Mouse (Mus musculus): Measurements from ENCODE around the gene Med20. TPM values are rescaled to one million over a fixed set of nuclear protein-coding genes. Genes with fewer than 3 reads are reported as not detected.
"Not testable (repeated sequence)": the region's sequence is repeated elsewhere in the genome, so short reads cannot be mapped to it uniquely, and the experiment has no call there.

Med20 gene
- polyA plus RNA-seq, 1 experiment from 2014 or later = 39.8 TPM

DNA sequence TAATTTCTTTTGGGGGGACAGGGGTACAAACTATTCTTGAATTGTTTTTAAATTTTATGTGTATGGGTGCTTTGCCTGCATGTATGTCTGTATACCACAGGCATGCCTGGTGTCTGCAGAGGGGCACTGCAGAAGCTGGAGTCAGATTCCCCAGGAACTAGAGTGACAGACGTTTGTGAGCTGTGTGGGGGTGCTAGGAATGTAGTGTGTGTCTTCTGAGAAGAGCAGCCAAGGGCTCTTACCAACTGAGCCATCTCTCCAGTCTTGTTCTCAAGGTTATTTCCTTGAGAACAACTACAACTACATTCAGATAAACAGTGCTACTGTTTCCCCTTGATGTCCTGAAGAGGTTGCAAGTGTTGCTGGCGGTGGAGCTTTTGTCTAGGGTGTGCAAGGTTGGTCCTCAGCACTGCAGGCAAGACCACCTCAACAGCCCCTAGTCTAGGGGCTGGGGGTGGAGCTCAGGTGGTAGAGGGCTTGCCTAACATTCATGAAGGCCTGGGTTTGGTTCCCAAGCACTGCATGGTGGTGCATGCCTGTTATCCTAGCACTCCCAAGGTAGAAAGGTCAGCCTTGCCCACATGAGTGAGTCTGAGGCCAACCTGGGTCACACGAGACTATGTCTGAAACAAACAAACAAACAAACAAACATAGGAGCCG, 20.9 kb downstream of the Med20 start:
- 55% methylated on average over 4 of the region's 4 CpGs for WGBS
- H3K9me3 ChIP-seq = no peaks in the 10 kb centered on the region
- no peak overlapping the region for H3K9ac ChIP-seq
- 0 out of 2 replicates have a peak overlapping the region, but pooled peaks have one; percentile 33 for H3K27ac ChIP-seq
- H3K4me1 ChIP-seq (replicated peaks) = peaks cover 9% of the 10 kb centered on the region
- no peaks in the 10 kb centered on the region for H3K36me3 ChIP-seq
- ATAC-seq = no peak
- H3K4me2 ChIP-seq (replicated peaks) = peak overlapping the region; percentile 20; the same call in 1 of the 2 replicates
- no peaks in the 10 kb centered on the region for H3K27me3 ChIP-seq (replicated peaks)
- no peak overlapping the region for H3K4me3 ChIP-seq (replicated peaks)

DNA sequence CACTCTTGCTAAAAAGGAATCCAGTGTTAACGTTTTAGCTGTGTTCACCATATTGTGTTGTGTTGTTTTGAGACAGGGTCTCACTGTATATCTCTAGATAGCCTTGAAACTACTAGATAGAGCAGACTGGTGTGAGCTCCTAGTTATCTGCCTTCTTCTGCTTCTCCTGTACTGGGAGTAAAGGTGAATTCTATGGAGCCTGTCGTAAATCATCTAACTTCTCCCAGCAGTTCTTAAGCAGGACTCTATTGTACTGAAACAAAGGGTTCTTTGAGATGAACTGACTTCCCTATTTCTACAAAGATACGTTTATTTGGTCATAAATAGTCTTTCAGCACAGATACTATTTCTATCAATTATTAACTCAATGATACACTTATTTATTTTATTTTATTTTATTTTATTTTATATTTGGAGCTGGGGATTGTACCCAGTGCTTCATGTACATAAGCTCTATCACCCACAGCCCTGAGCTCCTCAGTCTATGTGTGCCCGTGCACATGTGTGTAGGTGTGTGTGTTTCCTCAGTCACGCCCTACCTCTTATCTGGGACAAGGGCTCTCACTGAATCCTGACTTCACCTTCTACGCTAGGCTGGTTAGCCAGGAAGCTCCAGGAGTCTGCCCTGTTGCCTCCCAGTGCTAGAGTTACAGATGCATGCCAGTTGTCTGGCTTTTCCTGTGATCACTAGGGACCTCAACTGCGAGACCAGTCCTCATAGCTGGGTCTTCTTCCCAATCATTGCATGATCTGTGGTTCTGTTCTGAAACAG, 22.8 kb downstream of the Med20 start:
- ATAC-seq = peak; percentile 79
- no peak overlapping the region for H3K4me2 ChIP-seq (replicated peaks)
- no peaks in the 10 kb centered on the region for H3K36me3 ChIP-seq
- H3K4me3 ChIP-seq (replicated peaks) = no peak overlapping the region
- H3K9ac ChIP-seq = no peak overlapping the region
- no peaks in the 10 kb centered on the region for H3K9me3 ChIP-seq
- H3K27me3 ChIP-seq (replicated peaks) = no peaks in the 10 kb centered on the region
- H3K27ac ChIP-seq = peak overlapping the region; percentile 71
- 58% methylated on average over 7 of the region's 7 CpGs for WGBS
- peaks cover 9% of the 10 kb centered on the region for H3K4me1 ChIP-seq (replicated peaks)

DNA sequence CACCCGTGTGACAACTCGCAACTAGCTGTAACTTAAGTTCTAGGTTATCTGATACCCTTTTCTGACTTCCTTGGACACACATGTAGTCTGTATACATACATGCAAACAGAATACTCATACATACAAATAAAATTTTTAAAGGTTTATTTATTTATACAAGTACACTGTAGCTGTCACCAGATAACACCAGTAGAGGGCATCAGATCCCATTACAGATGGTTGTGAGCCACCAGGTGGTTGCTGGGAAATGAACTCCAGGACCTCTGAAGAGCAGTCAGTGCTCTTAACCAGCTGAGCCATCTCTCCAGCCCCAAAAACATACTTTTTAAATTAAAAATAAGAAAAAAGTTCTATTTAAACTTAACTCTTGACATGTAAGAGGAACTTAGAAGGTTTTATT, 31.6 kb downstream of the Med20 start:
- Histone ChIP-seq H3K36me3 (no peaks in the 10 kb centered on the region), H3K27me3 (replicated peaks) (no peaks in the 10 kb centered on the region), H3K4me2 (replicated peaks) (no peak overlapping the region), H3K9ac (no peak overlapping the region), H3K9me3 (no peaks in the 10 kb centered on the region), H3K4me3 (replicated peaks) (no peak overlapping the region), H3K4me1 (replicated peaks) (no peaks in the 10 kb centered on the region), H3K27ac (no peak overlapping the region)
- WGBS = 85% methylated on average over 2 of the region's 2 CpGs
- no peak for ATAC-seq

DNA sequence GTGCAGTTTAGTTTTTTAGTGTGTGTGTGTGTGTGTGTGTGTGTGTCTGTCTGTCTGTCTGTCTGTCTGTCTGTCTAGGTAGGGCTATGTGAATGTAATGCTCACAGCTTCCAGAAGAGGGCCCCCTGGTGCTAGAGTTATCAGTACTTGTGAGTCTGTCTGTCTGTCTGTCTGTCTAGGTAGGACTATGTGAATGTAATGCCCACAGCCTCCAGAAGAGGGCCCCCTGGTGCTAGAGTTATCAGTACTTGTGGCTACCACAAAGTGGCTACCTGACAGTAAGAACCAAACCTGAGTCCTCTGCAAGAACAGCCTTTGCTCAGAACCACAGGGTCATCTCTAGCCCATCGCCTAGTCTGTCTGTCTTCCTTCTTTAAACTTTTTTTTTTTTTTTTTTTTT, 35.3 kb downstream of the Med20 start:
- no peak overlapping the region for H3K9ac ChIP-seq
- no peak for ATAC-seq
- no peaks in the 10 kb centered on the region for H3K27me3 ChIP-seq (replicated peaks)
- WGBS = 100% methylated on average over 1 of the region's 1 CpGs
- H3K27ac ChIP-seq = no peak overlapping the region
- no peaks in the 10 kb centered on the region for H3K9me3 ChIP-seq
- no peaks in the 10 kb centered on the region for H3K36me3 ChIP-seq
- no peak overlapping the region for H3K4me2 ChIP-seq (replicated peaks)
- no peak overlapping the region for H3K4me3 ChIP-seq (replicated peaks)
- no peaks in the 10 kb centered on the region for H3K4me1 ChIP-seq (replicated peaks)

DNA sequence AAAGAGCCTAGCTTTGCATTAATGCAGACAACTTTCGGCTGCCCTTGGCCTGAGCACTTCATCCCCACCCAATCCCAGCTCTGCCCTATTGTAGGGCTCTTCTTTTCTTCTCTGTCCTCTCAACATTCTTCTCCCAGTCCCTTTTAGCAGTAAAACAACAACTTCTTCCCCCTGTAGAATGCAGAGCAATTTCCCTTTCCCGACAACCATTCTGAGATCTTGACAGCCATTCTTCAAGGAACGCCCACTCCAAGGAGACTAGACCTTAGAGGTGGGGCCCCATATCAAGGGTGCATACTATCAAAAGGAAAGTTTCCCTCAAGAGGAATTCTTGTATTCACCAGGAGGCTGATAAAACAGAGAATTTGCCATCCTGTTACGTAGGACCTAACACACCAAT, 37.6 kb downstream of the Med20 start:
- Histone ChIP-seq H3K9ac (no peak overlapping the region), H3K36me3 (no peaks in the 10 kb centered on the region), H3K4me3 (replicated peaks) (no peak overlapping the region), H3K27ac (no peak overlapping the region), H3K9me3 (no peaks in the 10 kb centered on the region), H3K4me2 (replicated peaks) (no peak overlapping the region), H3K4me1 (replicated peaks) (no peaks in the 10 kb centered on the region), H3K27me3 (replicated peaks) (no peaks in the 10 kb centered on the region)
- WGBS = 70% methylated on average over 4 of the region's 4 CpGs
- ATAC-seq = no peak

DNA sequence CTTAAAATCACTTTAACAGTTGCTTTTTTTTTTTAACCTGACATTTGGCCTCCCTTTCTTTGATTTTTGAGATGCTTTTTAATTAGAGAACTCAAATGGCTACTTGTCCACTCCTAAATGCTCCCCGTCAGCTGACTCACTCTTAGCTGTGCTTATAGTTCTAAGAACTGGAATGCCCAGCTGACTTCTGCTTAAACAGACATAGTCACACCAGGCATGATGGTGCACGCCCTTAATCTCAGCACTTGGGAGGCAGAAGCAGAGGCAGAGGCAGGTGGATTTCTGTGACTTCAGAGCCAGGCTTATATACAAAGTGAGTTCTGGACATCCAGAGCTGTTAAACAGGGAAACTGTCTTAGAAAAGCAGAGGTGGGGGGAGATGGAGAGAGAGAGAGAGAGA, 40.6 kb downstream of the Med20 start:
- no peak for ATAC-seq
- no peak overlapping the region for H3K9ac ChIP-seq
- WGBS = 84% methylated on average over 2 of the region's 2 CpGs
- no peaks in the 10 kb centered on the region for H3K4me1 ChIP-seq (replicated peaks)
- H3K27me3 ChIP-seq (replicated peaks) = no peaks in the 10 kb centered on the region
- H3K4me2 ChIP-seq (replicated peaks) = no peak overlapping the region
- H3K36me3 ChIP-seq = no peaks in the 10 kb centered on the region
- H3K9me3 ChIP-seq = no peaks in the 10 kb centered on the region
- H3K4me3 ChIP-seq (replicated peaks) = no peak overlapping the region
- no peak overlapping the region for H3K27ac ChIP-seq

DNA sequence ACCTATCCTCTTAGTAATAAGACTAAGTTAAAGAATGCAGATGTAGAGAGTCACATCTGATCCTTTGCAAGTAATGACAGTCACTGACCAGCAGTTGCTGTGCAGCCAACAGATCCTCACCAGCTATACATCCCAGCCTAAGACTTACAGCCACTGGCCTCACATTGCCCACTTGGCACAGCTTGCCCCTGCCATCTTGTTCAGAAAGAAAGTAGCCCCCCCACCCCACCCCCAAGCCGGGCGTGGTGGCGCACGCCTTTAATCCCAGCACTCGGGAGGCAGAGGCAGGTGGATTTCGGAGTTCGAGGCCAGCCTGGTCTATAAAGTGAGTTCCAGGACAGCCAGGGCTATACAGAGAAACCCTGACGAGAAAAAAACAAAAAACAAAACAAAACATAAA, 43.0 kb downstream of the Med20 start:
- H3K9ac ChIP-seq; H3K27ac ChIP-seq; H3K4me3 ChIP-seq (replicated peaks); H3K36me3 ChIP-seq; ATAC-seq; H3K4me2 ChIP-seq (replicated peaks); H3K9me3 ChIP-seq; H3K27me3 ChIP-seq (replicated peaks); H3K4me1 ChIP-seq (replicated peaks): not testable (repeated sequence)
- 92% methylated on average over 8 of the region's 8 CpGs for WGBS

DNA sequence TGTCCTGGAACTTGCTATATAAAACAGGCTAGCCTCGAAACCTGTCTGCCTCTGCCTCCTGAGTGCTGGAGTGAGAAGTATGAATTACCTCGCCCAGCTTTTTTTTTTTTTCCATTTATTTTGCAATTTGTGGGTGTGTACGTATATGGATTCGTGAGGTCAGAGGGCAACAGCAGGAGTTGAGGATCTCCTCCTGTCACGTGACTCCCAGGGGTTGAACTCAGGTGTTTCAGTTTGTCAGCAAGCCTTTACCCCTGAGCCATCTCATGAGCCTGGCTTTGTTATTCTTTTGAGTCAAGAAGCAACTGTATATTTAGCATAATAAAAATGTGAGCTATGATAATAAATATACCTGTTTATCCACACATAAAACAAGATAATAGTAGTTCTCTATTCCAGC, 44.3 kb downstream of the Med20 start:
- Histone ChIP-seq H3K27me3 (replicated peaks) (no peaks in the 10 kb centered on the region), H3K27ac (no peak overlapping the region), H3K4me3 (replicated peaks) (no peak overlapping the region), H3K36me3 (no peaks in the 10 kb centered on the region), H3K4me1 (replicated peaks) (no peaks in the 10 kb centered on the region), H3K4me2 (replicated peaks) (no peak overlapping the region), H3K9me3 (no peaks in the 10 kb centered on the region), H3K9ac (no peak overlapping the region)
- no peak for ATAC-seq
- WGBS = 70% methylated on average over 5 of the region's 5 CpGs

DNA sequence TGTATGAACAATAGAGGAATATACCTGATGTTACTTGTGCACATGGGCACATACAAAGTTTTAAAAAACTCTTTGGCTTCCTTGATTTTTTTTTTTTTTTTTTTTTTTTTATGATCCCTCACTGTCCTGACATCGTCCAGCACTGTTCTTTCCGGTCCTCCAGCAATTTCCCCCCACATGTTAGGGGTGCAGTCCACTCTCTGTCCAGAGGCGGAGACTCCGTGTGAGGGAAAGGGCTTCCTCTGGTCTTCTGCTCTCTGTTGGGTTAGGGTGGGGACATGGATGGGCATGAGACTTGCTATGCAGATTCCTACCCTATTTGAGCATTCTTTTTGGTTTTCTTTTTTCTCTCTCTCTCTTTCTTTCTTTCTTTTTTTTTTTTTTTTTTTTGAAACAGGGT, 46.5 kb downstream of the Med20 start:
- ATAC-seq = no peak
- 74% methylated on average over 4 of the region's 4 CpGs for WGBS

DNA sequence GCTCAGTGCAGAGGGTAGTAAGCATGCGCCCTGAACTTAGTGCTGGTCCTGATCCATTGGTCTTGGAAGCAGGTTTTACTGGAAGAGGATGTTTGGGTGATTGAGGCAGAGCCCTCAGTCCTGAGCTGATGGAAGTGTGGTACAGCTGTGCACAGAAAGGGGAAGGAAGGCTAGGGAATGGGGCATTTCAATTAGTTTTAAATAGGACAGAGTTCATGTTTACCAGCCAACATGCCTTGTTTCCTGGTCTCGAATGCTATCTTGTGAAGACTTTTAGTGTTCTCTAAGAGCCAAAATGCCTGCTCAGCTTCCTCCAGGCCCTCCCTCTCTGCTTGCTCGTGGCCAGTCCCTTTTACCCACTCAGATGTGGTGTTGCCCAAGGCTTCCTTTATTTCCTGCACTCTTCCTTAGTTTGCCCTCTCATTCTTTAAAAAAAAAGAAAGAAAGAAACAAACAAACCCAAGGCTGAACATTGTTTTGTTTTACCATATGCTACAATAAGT, 47.4 kb downstream of the Med20 start:
- H3K36me3 ChIP-seq = 0 out of 2 replicates have a peak, but pooled peaks cover 3% of the 10 kb centered on the region
- ATAC-seq = no peak
- 74% methylated on average over 3 of the region's 3 CpGs for WGBS

More for the DNA sequence above, 46.5 kb downstream of the Med20 start:
- Histone ChIP-seq H3K4me2 (replicated peaks) (no peak overlapping the region), H3K36me3 (0 out of 2 replicates have a peak, but pooled peaks cover 3% of the 10 kb centered on the region), H3K4me3 (replicated peaks) (no peak overlapping the region), H3K27ac (no peak overlapping the region), H3K9ac (no peak overlapping the region), H3K9me3 (no peaks in the 10 kb centered on the region), H3K4me1 (replicated peaks) (no peaks in the 10 kb centered on the region), H3K27me3 (replicated peaks) (no peaks in the 10 kb centered on the region)

DNA sequence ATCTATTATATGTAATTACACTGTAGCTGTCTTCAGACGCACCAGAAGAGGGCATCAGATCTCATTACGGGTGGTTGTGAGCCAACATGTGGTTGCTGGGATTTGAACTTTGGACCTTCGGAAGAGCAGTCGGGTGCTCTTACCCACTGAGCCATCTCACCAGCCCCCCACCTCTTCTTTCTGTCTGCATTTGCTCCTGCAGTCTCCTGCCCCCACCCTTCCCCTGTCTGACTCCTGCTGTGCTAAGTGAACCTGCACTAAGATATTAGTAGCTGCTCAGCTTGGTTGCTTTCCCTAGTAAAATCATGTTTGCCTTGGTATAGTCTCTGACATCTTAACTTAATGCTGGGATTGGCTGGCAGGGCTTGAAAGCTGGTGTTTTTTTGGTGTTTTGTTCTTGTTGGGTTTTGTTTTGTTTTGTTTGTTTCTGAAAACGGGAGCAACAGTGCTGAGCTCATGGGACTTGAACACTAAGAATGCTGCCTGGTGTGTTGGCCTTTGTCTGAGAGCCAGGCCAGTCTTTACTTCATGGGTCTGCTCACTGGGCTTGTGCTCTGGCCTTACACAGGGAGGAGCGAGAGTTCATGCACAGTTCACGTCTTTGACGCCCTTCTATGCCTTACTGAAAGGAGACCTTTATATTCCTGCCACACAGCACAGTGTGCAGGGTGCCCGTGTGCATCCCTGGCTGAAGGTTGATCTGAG, 51.8 kb downstream of the Med20 start:
- Histone ChIP-seq H3K27me3 (replicated peaks) (no peaks in the 10 kb centered on the region), H3K9me3 (no peaks in the 10 kb centered on the region), H3K4me1 (replicated peaks) (no peaks in the 10 kb centered on the region), H3K27ac (no peak overlapping the region), H3K36me3 (0 out of 2 replicates have a peak, but pooled peaks cover 3% of the 10 kb centered on the region), H3K4me3 (replicated peaks) (no peak overlapping the region), H3K4me2 (replicated peaks) (no peak overlapping the region), H3K9ac (no peak overlapping the region)
- 77% methylated on average over 9 of the region's 9 CpGs for WGBS
- no peak for ATAC-seq

More for the DNA sequence above, 47.4 kb downstream of the Med20 start:
- H3K4me3 ChIP-seq (replicated peaks) = no peak overlapping the region
- H3K27me3 ChIP-seq (replicated peaks) = no peaks in the 10 kb centered on the region
- no peaks in the 10 kb centered on the region for H3K9me3 ChIP-seq
- H3K4me1 ChIP-seq (replicated peaks) = no peaks in the 10 kb centered on the region
- H3K9ac ChIP-seq = no peak overlapping the region
- H3K27ac ChIP-seq = no peak overlapping the region
- H3K4me2 ChIP-seq (replicated peaks) = no peak overlapping the region

DNA sequence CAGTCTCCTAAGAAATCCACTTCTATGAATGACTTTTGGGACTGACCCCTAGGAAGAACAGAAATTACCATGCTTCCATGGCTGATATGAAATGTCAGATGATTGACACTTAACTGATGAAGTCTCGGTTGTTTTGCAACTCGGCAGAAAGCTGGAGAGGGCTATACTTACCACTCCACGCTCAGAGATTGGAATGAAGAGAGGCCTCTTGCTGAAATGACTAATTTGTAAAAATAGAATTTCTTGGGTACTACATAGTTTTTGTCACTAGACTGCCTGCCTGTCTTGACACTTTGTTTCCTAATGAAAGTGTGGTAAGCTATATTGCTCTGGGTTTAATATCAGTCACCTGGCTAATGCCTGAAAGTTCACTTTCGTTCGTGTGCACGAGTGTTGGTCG, 53.1 kb downstream of the Med20 start:
- Histone ChIP-seq H3K27me3 (replicated peaks) (no peaks in the 10 kb centered on the region), H3K27ac (no peak overlapping the region), H3K4me1 (replicated peaks) (no peaks in the 10 kb centered on the region), H3K4me2 (replicated peaks) (no peak overlapping the region), H3K36me3 (0 out of 2 replicates have a peak, but pooled peaks cover 3% of the 10 kb centered on the region), H3K9ac (no peak overlapping the region), H3K9me3 (no peaks in the 10 kb centered on the region), H3K4me3 (replicated peaks) (no peak overlapping the region)
- no peak for ATAC-seq
- WGBS = 83% methylated on average over 7 of the region's 7 CpGs

Data from intestine, embryonic 15.5 days (tissue).